17 mouse cellular contexts compared by ENCODE assay signal in genomic region chr14:14971056-14971455, GRCm38 (mm10).
A peak's percentile ranks its signal among the peaks of the same experiment; 100 is the strongest.
DNase-seq lines count a peak whose midpoint lies in the region; ATAC-seq and TF ChIP-seq lines count a peak whose summit lies in the region.
"Had no signal": no experiment of that assay in that cellular context is flagged by ENCODE, and none has a peak within 500 bp of the region (broad histone marks: within the 10 kb centered on the region; RNA-seq: fewer than 3 reads in every experiment).

No protein-coding gene starts in this region.

- H3K9me3 ChIP-seq in liver, postnatal 0 days (ENCODE audit: low read length): no peaks in the 10 kb centered on the region
- H3K9me3 ChIP-seq in forebrain, embryonic 10.5 days: no peaks in the 10 kb centered on the region
- H3K9me3 ChIP-seq: embryonic facial prominence, embryonic 12.5 days; limb, embryonic 10.5 days had no signal

- H3K27ac ChIP-seq in liver, postnatal 0 days (ENCODE audit: low read depth): no peak overlapping the region
- H3K27ac ChIP-seq in forebrain, embryonic 10.5 days: no peak overlapping the region
- H3K27ac ChIP-seq: embryonic facial prominence, embryonic 12.5 days; hindbrain, embryonic 14.5 days; limb, embryonic 10.5 days had no signal

- H3K4me3 ChIP-seq in liver, postnatal 0 days (ENCODE audit: low read depth, low read length): no peak overlapping the region
- no peak overlapping the region for H3K4me3 ChIP-seq in forebrain, embryonic 10.5 days
- H3K4me3 ChIP-seq: embryonic facial prominence, embryonic 12.5 days; limb, embryonic 10.5 days had no signal

- TF ChIP-seq CTCF in liver, postnatal 0 days (IDR thresholded peaks at IDR 0.05; ENCODE audit: low read depth): no peak

- 0 out of 2 replicates have a peak, but pooled peaks have one; percentile 43 for ATAC-seq in erythroblast, adult 5-6 weeks (replicated peaks; ENCODE audit: low FRiP score, poor library complexity, severe bottlenecking)
- ATAC-seq in liver, postnatal 0 days: peak; percentile 59
- ATAC-seq: forebrain, postnatal 0 days had no signal

- H3K27me3 ChIP-seq in liver, postnatal 0 days (ENCODE audit: insufficient read depth, low read length): no peaks in the 10 kb centered on the region
- no peaks in the 10 kb centered on the region for H3K27me3 ChIP-seq in forebrain, embryonic 10.5 days (ENCODE audit: poor library complexity, severe bottlenecking)
- H3K27me3 ChIP-seq: embryonic facial prominence, embryonic 12.5 days had no signal

- DNase-seq in adrenal gland, postnatal 10 days: peak; percentile 2
- no peak for DNase-seq in adrenal gland, adult 18-20 months (ENCODE audit: low spot score in 2 of 2)
- peak; percentile 11 for DNase-seq in 416B (ENCODE audit: low read depth)
- DNase-seq in liver, postnatal 0 days: no peak
- DNase-seq in layer of hippocampus, postnatal 10 days (ENCODE audit: low spot score in 2 of 2): no peak
- no peak for DNase-seq in layer of hippocampus, adult 11-12 months (ENCODE audit: low spot score)
- no peak for DNase-seq in forebrain, embryonic 10.5 days (ENCODE audit: extremely low spot score, low spot score)
- DNase-seq: cerebellum, postnatal 10 days; forebrain, postnatal 0 days; gastrocnemius, postnatal 25 days; layer of hippocampus, adult 9-11 months; lung, postnatal 14 days; spleen, adult 18-20 months had no signal

- H3K36me3 ChIP-seq in liver, postnatal 0 days (replicated peaks; ENCODE audit: insufficient read depth, low read length): no peaks in the 10 kb centered on the region
- no peaks in the 10 kb centered on the region for H3K36me3 ChIP-seq in forebrain, embryonic 10.5 days (replicated peaks)
- H3K36me3 ChIP-seq: embryonic facial prominence, embryonic 12.5 days; limb, embryonic 10.5 days had no signal

- 25% methylated on average over 4 of the region's 4 CpGs for WGBS in liver, postnatal 0 days (ENCODE audit: insufficient replicate concordance)
- 84% methylated on average over 4 of the region's 4 CpGs for WGBS in forebrain, embryonic 10.5 days

- no peak for TF ChIP-seq EP300 in liver, postnatal 0 days (IDR thresholded peaks at IDR 0.05; ENCODE audit: low read depth)

- H3K4me2 ChIP-seq in liver, postnatal 0 days (ENCODE audit: low read depth, low read length): no peak overlapping the region
- H3K4me2 ChIP-seq: embryonic facial prominence, embryonic 12.5 days; hindbrain, embryonic 14.5 days had no signal

- no peaks in the 10 kb centered on the region for H3K4me1 ChIP-seq in liver, postnatal 0 days (ENCODE audit: insufficient read depth)
- H3K4me1 ChIP-seq in forebrain, embryonic 10.5 days: no peaks in the 10 kb centered on the region
- H3K4me1 ChIP-seq: embryonic facial prominence, embryonic 12.5 days; limb, embryonic 10.5 days had no signal

- no peak overlapping the region for H3K9ac ChIP-seq in liver, postnatal 0 days (replicated peaks)
- H3K9ac ChIP-seq: embryonic facial prominence, embryonic 12.5 days; forebrain, postnatal 0 days; hindbrain, embryonic 14.5 days had no signal

Comparison
In these comparisons a context has a peak if more than half of its experiments do, and no peak if none do; other contexts are left out.
1. DNase-seq: peak in adrenal gland, postnatal 10 days (single experiment) and 416B (single experiment); none in adrenal gland, adult 18-20 months (0 of 2), liver, postnatal 0 days (single experiment), layer of hippocampus, postnatal 10 days (0 of 2), layer of hippocampus, adult 11-12 months (single experiment) and forebrain, embryonic 10.5 days (single experiment).